Mouse (Mus musculus) liver, embryonic 14 days (tissue): Measurements from ENCODE around the gene D630045J12Rik. TPM values are rescaled to one million over a fixed set of nuclear protein-coding genes. Genes with fewer than 3 reads are reported as not detected.

Source experiments
- polyA plus RNA-seq: library from polyadenylated mRNA; depleted of rRNA; stranded (reverse); fragments of >200 nt; gene quantifications from 2 replicates; pipeline ENCODE4 v1.2.3, GENCODE M21; 2012; rRNA removed

Gene D630045J12Rik
- polyA plus RNA-seq = 0.27 and 0.29 TPM in 2 replicates

GRCm38 (mm10) chr6:38253736-38254641 is at the start of gene D630045J12Rik:
Gene D630045J12Rik (minus strand): TSS chr6:38254009.

GRCm38 (mm10) chr6:38298761-38299401 is 45.1 kb upstream of the D630045J12Rik start, which contains the start of gene Zc3hav1l:
Gene Zc3hav1l (minus strand): TSS chr6:38299259.

GRCm38 (mm10) chr6:38124207-38124835 is 129.5 kb downstream of the D630045J12Rik start, which contains the start of gene Atp6v0a4:
Gene Atp6v0a4 (minus strand): TSS chr6:38124586.

GRCm38 (mm10) chr6:38109160-38109795 is 144.5 kb downstream of the D630045J12Rik start, which contains the start of gene Tmem213:
Gene Tmem213 (plus strand): TSS chr6:38109255.

Other genes starting within 250 kb of the D630045J12Rik start
- gene Svopl, start 207.0 kb downstream of the D630045J12Rik start, polyA plus RNA-seq = 0.01 TPM in 1 of 2 replicates, not detected in the other
- gene Tmem213, start 144.8 kb downstream of the D630045J12Rik start, polyA plus RNA-seq = not detected in 2 replicates
- gene Atp6v0a4, start 129.4 kb downstream of the D630045J12Rik start, polyA plus RNA-seq = 0.08 and 0.10 TPM in 2 replicates
- 3.5 and 3.9 TPM in 2 replicates for gene Zc3hav1l, start 45.2 kb upstream of the D630045J12Rik start, polyA plus RNA-seq
- 23.2 and 27.3 TPM in 2 replicates for gene Zc3hav1, start 100.6 kb upstream of the D630045J12Rik start, polyA plus RNA-seq
- gene Ttc26, start 127.5 kb upstream of the D630045J12Rik start, polyA plus RNA-seq = 0.28 and 0.33 TPM in 2 replicates
- gene Ubn2, start 179.9 kb upstream of the D630045J12Rik start, polyA plus RNA-seq = 4.9 and 5.7 TPM in 2 replicates